Mouse (Mus musculus) testis, adult 2 months (tissue): ENCODE data around the gene Mycbp2. TPM values are rescaled to one million over a fixed set of nuclear protein-coding genes. Genes with fewer than 3 reads are reported as not detected.

Source experiments
- H3K27ac ChIP-seq: fragments of 200-500 bp; 2 replicates; pipeline ENCODE4 v1.5.1; 2012; ENCODE audit warnings: low read depth, low read length; ENCODE audit not compliant: control insufficient read depth, insufficient read depth
- H3K27me3 ChIP-seq: fragments of 200-500 bp; 2 replicates; pipeline ENCODE4 v1.6.1; 2012; ENCODE audit warnings: mild to moderate bottlenecking, low read length, moderate library complexity; ENCODE audit not compliant: control insufficient read depth, insufficient read depth
- H3K36me3 ChIP-seq: fragments of 200-500 bp; 2 replicates; pipeline ENCODE4 v1.6.1; 2012; ENCODE audit warnings: mild to moderate bottlenecking, low read length; ENCODE audit not compliant: control insufficient read depth, insufficient read depth
- H3K4me1 ChIP-seq: fragments of 200-500 bp; 2 replicates; pipeline ENCODE4 v1.6.1; 2012; ENCODE audit warnings: low read length; ENCODE audit not compliant: control insufficient read depth, insufficient read depth
- H3K4me3 ChIP-seq: fragments of 200-500 bp; 2 replicates; pipeline ENCODE4 v1.5.1; 2012; ENCODE audit warnings: low read depth, mild to moderate bottlenecking, low read length, moderate library complexity, mixed read lengths; ENCODE audit not compliant: control insufficient read depth
- CTCF ChIP-seq: fragments of 200-500 bp; IDR thresholded peaks from 2 replicates; pipeline ENCODE4 v1.5.1; 2012; ENCODE audit warnings: low read depth, mild to moderate bottlenecking, inconsistent platforms, low read length, moderate library complexity; ENCODE audit not compliant: control insufficient read depth, insufficient read depth, insufficient replicate concordance
- POLR2A ChIP-seq: fragments of 200-500 bp; IDR thresholded peaks from 2 replicates; pipeline ENCODE4 v1.6.1; 2012; ENCODE audit warnings: low read depth, mild to moderate bottlenecking, inconsistent platforms, low read length, moderate library complexity; ENCODE audit not compliant: control insufficient read depth
- polyA plus RNA-seq: library from polyadenylated mRNA; depleted of rRNA; stranded (reverse); fragments of >200 nt; gene quantifications from 2 replicates; pipeline ENCODE4 v1.2.3, GENCODE M21; 2012

Mycbp2 gene
- polyA plus RNA-seq, 1 experiment: 31.6 TPM

DNA sequence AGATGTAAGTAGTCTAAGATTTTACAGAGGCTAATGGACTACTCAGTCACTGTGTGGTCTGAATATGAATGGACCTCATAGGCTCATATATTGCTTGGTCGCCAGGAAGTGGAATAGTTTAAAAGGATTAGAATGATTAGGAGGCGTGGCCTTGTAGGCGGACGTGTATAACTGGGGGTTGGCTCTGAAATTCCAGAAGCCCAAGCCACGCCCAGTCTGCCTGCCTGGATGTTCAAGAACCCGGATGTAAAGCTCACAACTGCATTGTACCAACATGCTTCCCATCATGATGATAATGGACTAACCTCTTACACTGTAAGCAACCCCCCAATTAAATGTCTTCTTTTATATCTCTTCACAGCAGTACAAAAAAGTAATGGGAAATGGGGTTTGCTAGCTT is 220.9 kb downstream of the Mycbp2 start:
- no peak for TF ChIP-seq POLR2A
- no peak for TF ChIP-seq CTCF
- H3K27me3 ChIP-seq: no peaks in the 10 kb centered on the region
- no peak overlapping the region for H3K27ac ChIP-seq
- H3K36me3 ChIP-seq: peaks cover 9% of the 10 kb centered on the region
- H3K4me1 ChIP-seq: no peaks in the 10 kb centered on the region
- H3K4me3 ChIP-seq: no peak overlapping the region

DNA sequence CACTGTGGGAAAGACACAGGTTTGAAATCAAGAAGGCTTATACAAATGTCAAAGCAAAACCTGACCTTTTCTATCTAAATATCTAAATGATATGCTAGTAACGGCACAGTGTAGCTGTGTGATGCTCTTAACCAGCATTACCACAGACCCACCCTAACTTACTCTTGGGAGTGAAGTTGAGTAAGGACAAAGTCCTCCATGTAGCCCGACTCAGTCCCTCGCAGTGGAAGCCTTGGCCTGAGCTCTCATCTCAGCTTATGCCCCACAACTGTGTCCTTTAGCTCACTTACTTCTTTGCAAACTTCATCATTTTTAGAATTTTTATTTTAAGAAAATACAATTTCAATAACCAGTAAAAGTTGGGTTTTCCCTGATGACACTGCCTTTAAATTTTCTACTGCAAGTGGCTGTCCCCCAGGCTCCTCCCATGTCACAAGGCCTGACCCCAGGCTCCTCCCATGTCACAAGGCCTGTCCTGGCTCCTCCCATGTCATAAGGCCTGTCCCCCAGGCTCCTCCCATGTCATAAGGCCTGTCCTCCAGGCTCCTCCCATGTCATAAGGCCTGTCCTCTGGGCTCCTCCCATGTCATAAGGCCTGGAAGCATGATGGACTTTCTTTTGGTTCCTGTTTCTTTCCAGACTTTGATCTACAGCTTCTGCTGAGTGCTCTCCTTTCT is 231.5 kb downstream of the Mycbp2 start:
- peaks cover 4% of the 10 kb centered on the region for H3K36me3 ChIP-seq
- TF ChIP-seq CTCF: no peak
- no peak for TF ChIP-seq POLR2A
- peak overlapping the region; percentile 76 for H3K4me3 ChIP-seq
- no peaks in the 10 kb centered on the region for H3K27me3 ChIP-seq
- H3K27ac ChIP-seq: peak overlapping the region; percentile 57
- H3K4me1 ChIP-seq: no peaks in the 10 kb centered on the region

DNA sequence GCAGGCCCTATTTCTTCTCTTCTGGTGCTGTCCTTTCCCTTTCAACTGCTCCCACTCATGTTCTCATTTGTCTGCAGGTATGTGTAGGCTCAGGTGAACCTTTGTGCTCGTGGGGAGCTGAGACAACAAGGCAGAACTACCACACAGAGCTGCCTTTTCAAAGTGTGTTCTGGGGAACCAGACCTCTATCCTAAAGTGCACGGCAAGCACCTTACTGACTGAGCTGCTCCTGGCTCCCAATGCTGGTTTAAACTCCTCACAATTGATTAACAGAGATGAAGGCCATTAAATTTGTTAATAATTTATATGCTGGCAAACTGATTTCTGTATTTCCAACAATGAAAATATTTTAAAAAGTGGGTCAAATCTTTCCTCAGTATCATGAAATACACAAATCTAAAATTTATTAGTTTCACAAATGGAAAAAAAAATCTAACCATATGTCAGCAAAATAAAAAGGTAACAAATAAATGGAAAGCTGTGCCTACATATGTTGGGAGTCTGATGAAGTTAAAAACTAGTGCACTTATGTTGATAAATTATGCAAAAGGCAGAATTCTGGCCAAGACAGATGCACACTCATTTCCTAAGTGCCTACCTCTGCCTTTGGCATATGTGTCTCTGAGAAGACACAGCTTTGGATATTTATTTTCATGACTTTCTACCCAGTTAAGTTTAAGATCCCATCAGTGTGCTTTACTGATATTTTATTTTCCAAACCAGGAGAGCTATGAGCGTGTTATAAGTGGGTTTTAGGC is 233.8 kb downstream of the Mycbp2 start:
- Histone ChIP-seq H3K4me3 (no peak overlapping the region), H3K4me1 (no peaks in the 10 kb centered on the region), H3K36me3 (peaks cover 3% of the 10 kb centered on the region), H3K27ac (no peak overlapping the region), H3K27me3 (no peaks in the 10 kb centered on the region)
- TF ChIP-seq POLR2A: no peak
- no peak for TF ChIP-seq CTCF

DNA sequence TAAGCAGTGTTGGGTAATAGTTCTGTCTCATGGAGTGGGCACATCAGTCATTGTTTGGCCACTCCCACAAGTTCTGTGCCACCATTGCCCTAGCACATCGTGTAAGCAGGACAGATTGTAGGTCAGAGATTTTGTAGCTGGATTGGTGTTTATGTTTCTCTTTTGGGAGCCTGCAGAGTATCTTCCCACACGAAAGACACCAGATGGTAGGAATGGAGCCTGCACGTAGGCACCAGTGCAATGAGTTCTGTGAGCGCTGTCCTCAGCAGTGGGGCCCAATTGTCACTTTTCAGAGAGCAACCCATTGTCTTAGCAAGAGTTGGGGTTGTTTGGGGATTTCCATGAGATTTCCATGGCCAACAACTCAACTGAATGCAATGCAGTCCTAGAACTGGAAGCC is 236.6 kb downstream of the Mycbp2 start:
- Histone ChIP-seq H3K4me1 (no peaks in the 10 kb centered on the region), H3K27me3 (no peaks in the 10 kb centered on the region), H3K4me3 (no peak overlapping the region), H3K36me3 (no peaks in the 10 kb centered on the region; the same call in 1 of the 2 replicates), H3K27ac (no peak overlapping the region)
- TF ChIP-seq POLR2A: no peak
- no peak for TF ChIP-seq CTCF

DNA sequence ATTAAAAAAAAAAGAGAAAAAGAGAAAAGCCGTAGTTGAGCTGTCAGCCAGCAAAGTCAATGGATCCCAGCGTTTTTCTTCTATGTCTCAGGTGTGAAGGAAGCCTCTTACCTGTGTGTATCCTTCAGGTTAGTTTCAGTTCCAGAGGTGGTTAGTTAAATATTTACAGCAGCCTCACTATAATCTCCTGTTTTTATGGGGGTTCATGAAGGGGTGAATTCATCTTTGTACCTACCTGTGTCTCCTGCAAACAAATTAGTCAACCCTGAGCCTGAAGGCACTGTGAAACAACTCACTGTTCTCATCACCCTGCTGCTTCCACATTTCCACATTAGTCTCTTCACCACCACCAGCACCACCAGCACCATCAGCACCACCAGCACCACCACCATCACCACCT is 240.3 kb downstream of the Mycbp2 start:
- no peaks in the 10 kb centered on the region for H3K36me3 ChIP-seq
- H3K27ac ChIP-seq: no peak overlapping the region
- no peak overlapping the region for H3K4me3 ChIP-seq
- no peak for TF ChIP-seq POLR2A
- no peak for TF ChIP-seq CTCF
- H3K27me3 ChIP-seq: no peaks in the 10 kb centered on the region
- H3K4me1 ChIP-seq: no peaks in the 10 kb centered on the region

DNA sequence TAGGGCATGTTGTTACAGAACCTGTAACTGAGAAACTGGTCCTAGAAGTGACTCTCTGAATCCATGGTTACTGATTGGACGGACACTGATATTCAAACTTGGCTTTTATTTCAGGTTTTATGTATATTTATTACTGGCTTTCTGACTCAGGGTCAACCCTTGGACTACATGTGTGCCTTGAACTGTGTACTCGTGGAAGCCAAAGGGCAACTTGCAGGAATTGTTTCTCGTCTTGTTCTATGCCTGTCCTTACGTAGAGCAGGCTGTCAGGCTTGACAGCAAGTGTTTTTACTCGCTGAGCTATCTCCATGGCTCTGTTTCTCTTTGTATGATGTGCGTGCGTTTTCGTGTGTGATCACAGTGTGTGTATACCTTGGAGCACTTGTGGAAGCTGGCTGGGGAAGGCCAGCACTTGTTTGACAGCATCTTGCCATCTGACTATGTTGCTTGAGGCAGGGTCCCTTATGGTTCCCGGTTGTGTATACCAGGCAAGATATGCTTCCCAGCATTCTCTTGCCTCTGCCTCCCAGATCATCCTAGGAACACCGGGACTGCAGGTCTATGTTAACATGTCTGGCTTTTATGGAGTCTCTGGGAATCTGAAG is 243.8 kb downstream of the Mycbp2 start:
- Histone ChIP-seq H3K36me3 (no peaks in the 10 kb centered on the region), H3K27ac (no peak overlapping the region), H3K4me3 (no peak overlapping the region), H3K4me1 (no peaks in the 10 kb centered on the region), H3K27me3 (no peaks in the 10 kb centered on the region)
- TF ChIP-seq CTCF (no peak), POLR2A (no peak)

DNA sequence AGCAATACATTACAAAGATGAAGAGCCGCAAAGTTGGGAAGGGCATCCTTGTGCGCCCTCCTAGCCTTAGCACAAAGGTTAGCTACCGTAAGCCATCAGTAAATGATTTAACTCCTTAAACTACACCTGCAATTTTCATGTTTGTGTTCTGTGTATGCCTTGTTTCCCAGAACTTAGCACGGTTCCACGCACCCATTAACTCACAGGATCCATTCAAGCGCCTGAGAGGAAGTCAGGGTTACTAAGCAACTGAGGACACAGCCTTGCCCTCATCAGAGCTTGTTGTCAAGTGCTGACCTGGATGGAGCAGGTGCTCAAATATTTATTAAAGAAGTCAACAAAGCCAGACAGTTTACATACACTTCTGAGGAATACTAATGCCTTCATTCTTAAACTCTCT is 244.4 kb downstream of the Mycbp2 start:
- Histone ChIP-seq H3K4me1 (no peaks in the 10 kb centered on the region; the same call in 1 of the 2 replicates), H3K36me3 (no peaks in the 10 kb centered on the region), H3K4me3 (no peak overlapping the region), H3K27me3 (no peaks in the 10 kb centered on the region), H3K27ac (no peak overlapping the region)
- no peak for TF ChIP-seq POLR2A
- no peak for TF ChIP-seq CTCF
